Mouse (Mus musculus): ENCODE results near the gene Olfr1353.
"Not testable (repeated sequence)": the region's sequence is repeated elsewhere in the genome, so short reads cannot be mapped to it uniquely, and the experiment has no call there.

Gene Olfr1353

DNA sequence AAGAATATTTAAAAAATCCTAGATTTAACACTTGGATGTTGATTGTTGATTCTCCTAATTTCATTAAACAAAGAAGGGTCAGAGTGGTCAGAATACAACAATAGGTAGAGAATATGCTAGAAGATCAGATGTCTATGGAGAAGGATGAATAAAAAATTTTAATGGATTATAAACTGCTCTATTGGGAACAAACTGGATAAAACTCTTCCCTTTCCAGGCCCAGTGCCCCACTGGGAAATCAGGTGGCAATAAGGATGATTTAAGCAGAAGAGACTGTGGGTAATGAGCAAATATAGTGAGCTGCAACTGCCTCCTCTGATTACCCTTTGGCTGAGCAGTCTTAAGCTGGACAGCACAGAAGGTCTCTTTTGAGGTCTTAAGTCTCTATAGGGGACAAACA lies at the start of gene Olfr1353:
Gene Olfr1353, plus strand, starts transcription at position 301 of the 400 bp plus-strand sequence.
- DNase-seq, result not testable (repeated sequence)

DNA sequence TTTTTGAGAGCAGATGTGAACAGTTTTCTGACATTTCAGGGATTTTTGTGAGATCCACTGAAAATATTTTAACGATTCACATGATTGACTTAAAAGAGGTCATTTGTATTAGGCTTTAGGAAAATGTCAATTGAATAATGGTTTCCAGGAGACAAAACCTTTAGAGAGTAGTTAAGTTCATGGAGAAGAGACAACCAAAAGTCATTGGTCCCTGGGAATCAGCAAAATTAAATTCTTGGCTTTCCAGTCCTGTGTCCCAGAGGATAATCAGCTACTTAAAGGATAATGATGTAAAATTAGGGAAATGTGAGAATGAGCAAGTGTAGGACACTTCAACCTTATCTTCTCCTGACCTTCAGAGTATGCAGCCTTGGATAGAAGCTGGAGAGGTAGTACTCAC lies 12.8 kb upstream of the Olfr1353 start, which contains the start of gene Olfr8:
Gene Olfr8, plus strand, starts transcription at position 301 of the 400 bp plus-strand sequence.
- not testable (repeated sequence) for DNase-seq

DNA sequence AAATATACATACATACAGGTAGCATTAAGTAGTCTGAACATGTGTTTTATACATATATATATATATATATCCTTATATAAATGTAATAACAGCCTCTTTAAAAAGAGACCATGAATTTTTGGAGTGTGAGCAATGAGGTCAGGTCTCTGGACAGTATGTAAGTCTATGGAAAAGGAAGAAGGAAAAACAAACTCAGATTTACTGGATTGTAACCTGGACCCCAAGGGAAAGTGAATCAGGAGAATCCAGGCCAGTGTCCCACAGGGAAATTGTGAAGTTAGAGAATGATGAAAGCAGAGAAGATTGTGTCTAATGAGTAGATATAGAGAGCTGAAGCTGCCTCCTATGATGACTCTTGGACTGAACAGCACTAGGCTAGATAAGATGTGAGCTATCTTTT lies 17.6 kb downstream of the Olfr1353 start, which contains the start of gene Olfr1352:
Gene Olfr1352, plus strand, starts transcription at position 301 of the 400 bp plus-strand sequence.
- no peak for DNase-seq

DNA sequence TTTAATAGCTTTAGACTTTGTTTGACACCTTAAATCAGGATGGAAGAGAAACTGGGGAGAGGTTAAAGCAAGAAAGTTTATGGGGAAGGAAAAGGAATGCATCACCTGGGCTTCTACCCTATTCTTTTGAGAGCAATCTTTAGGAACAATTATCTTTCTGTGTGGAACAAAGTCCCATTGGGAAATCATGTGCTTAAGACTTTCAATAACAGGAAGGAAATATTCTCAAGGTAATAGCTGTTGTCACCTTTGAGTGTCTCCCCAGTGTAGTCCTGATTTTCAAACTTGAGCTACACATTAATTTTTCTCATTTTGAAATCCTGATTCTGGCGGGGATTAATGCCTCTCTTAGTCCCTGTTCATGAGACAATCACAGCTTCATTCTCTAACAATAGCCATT lies 49.1 kb downstream of the Olfr1353 start, which contains the start of gene Olfr1351:
Gene Olfr1351, plus strand, starts transcription at position 301 of the 400 bp plus-strand sequence.
- no peak for DNase-seq

Measured in lung, postnatal 14 days (tissue).